ENCODE assay signal across 9 mouse cellular contexts in the genomic region with DNA sequence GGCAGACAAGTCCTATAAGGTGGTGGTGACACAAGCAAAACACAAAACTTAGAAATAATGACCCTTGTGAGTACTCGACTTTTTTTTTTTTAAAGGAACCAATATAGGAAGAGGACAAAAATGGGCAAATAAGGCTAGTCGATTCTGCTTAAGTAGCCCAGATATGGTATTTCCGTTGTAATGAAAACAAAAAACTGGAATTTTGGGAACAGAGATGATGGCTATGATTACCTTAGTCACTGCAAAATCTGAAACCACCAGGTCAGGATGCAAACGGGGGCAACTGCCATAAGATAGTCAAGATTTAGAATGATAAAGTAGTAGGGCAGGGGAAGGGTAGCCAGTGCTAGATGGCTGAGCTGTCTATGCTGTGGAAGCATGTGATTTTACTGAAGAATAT. TPM values are rescaled to one million over a fixed set of nuclear protein-coding genes. Genes with fewer than 3 reads are reported as not detected.
DNase-seq lines count a peak whose midpoint lies in the region; ATAC-seq lines count a peak whose summit lies in the region.
"Had no signal": no experiment of that assay in that cellular context is flagged by ENCODE, and none has a peak within 500 bp of the region (broad histone marks: within the 10 kb centered on the region; RNA-seq: fewer than 3 reads in every experiment).

No protein-coding gene starts in this region.

- H3K9ac ChIP-seq in liver, embryonic 12.5 days: peak overlapping the region; percentile 55
- H3K9ac ChIP-seq in stomach, embryonic 15.5 days: no peak overlapping the region

- DNase-seq in cerebellum, adult 9-10 months: peak; percentile 15
- DNase-seq in cerebellum, postnatal 14 days: no peak
- DNase-seq in retina, embryonic 14.5 days (ENCODE audit: low spot score): peak; percentile 12
- DNase-seq in retina, postnatal 1 day: no peak
- no peak for DNase-seq in layer of hippocampus, adult 9-11 months
- no peak for DNase-seq in kidney, adult 8-10 months
- DNase-seq: adrenal gland, adult 2 months had no signal

- 0 out of 2 replicates have a peak overlapping the region, but pooled peaks have one; percentile 80 for H3K27ac ChIP-seq in liver, embryonic 12.5 days
- H3K27ac ChIP-seq in stomach, embryonic 15.5 days: no peak overlapping the region

- no peaks in the 10 kb centered on the region for H3K9me3 ChIP-seq in liver, embryonic 12.5 days (replicated peaks)
- H3K9me3 ChIP-seq in stomach, embryonic 15.5 days: no peaks in the 10 kb centered on the region

- peak overlapping the region; percentile 79 for H3K4me3 ChIP-seq in liver, embryonic 12.5 days
- no peak overlapping the region; the same call in 1 of the 2 replicates for H3K4me3 ChIP-seq in stomach, embryonic 15.5 days (replicated peaks)

- H3K27me3 ChIP-seq in liver, embryonic 12.5 days (replicated peaks): no peaks in the 10 kb centered on the region
- H3K27me3 ChIP-seq in stomach, embryonic 15.5 days (replicated peaks): no peaks in the 10 kb centered on the region

- 18% methylated on average over 4 of the region's 4 CpGs for WGBS in liver, embryonic 12.5 days (ENCODE audit: insufficient replicate concordance)
- WGBS in stomach, embryonic 15.5 days: 35% methylated on average over 4 of the region's 4 CpGs

- ATAC-seq in liver, embryonic 12.5 days: no peak
- no peak for ATAC-seq in stomach, embryonic 15.5 days (ENCODE audit: insufficient read depth, low FRiP score, low read depth)

- peaks cover 29% of the 10 kb centered on the region for H3K4me1 ChIP-seq in liver, embryonic 12.5 days
- peaks cover 9% of the 10 kb centered on the region for H3K4me1 ChIP-seq in stomach, embryonic 15.5 days

- peak overlapping the region; percentile 77 for H3K4me2 ChIP-seq in liver, embryonic 12.5 days
- peak overlapping the region; percentile 78 for H3K4me2 ChIP-seq in stomach, embryonic 15.5 days

- H3K36me3 ChIP-seq in liver, embryonic 12.5 days: peaks cover 32% of the 10 kb centered on the region
- peaks cover 20% of the 10 kb centered on the region for H3K36me3 ChIP-seq in stomach, embryonic 15.5 days

RNA-seq across cellular contexts. Expression of a gene that starts 0.9 kb away (rescaled TPM):
- polyA plus RNA-seq in liver, embryonic 12.5 days (2016; fragmentation: Nextera tagmentation; extraction: Ambion mirVana): 35.0 and 35.3 TPM in 2 replicates
- 25.0 and 27.6 TPM in 2 replicates for polyA plus RNA-seq in stomach, embryonic 15.5 days (2015; fragmentation: Nextera tagmentation; extraction: Ambion mirVana)

RNA-seq across cellular contexts. Expression of a gene that starts 35.5 kb away (rescaled TPM):
- polyA plus RNA-seq in liver, embryonic 12.5 days (2016; fragmentation: Nextera tagmentation; extraction: Ambion mirVana): 235 and 238 TPM in 2 replicates
- 252 and 271 TPM in 2 replicates for polyA plus RNA-seq in stomach, embryonic 15.5 days (2015; fragmentation: Nextera tagmentation; extraction: Ambion mirVana)

Comparison
In these comparisons a context has a peak if more than half of its experiments do, and no peak if none do; other contexts are left out.
1. DNase-seq: peak in cerebellum, adult 9-10 months (single experiment) and retina, embryonic 14.5 days (single experiment); none in cerebellum, postnatal 14 days (0 of 2), retina, postnatal 1 day (single experiment), layer of hippocampus, adult 9-11 months (single experiment) and kidney, adult 8-10 months (0 of 2).